Mouse (Mus musculus) heart, postnatal 0 days (tissue): Measurements from ENCODE around the gene Rgs7.

Experiments used
- CTCF ChIP-seq: IDR thresholded peaks from 2 replicates; pipeline ENCODE4 v1.5.1; 2016; ENCODE audit warnings: antibody characterized with exemption, control low read depth, low read depth
- EP300 ChIP-seq: IDR thresholded peaks from 2 replicates; pipeline ENCODE4 v1.6.1; 2016; ENCODE audit warnings: antibody characterized with exemption, low read depth

DNA sequence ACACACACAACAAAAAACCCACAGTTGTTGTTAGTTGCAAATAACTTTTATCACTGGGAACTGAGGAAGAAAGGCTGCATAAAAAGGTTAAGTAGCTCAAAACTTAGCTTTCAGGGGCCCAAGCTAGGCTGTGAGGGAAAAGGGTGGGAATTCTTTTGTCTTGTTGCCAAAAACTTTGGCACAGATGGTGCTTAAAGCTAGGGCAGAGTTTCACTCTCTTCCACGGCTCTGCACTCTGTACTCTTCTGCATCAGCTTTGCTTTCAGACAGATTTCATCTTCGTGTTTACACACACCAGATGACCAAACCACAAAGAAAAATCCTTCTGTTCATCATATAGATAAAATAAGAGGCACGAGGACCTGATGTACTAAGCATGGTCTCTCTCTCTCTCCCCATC lies 237.6 kb downstream of the Rgs7 start:
- TF ChIP-seq CTCF (no peak), EP300 (no peak)
